In the genomic region with DNA sequence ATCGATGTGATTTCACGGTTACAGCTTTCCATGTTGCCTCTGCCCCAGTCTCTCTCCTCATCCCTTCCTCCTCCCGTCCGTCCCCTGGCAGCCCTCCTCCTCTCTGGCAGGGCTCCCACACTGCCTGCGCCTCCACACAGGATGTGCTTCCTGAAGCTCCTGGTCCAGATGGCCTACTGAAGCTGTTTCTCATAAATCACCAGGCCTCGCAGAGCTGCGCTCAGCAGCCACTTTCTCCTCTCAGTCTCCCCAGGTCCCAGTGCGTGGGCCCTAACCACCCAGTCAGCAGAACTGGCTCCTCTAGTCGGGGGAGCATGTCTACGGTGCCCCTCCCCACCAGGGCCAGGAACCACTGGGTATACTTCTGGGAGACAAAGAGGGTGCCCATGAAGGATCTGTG, we compare ENCODE assay signal across 8 mouse cellular contexts.
A peak's percentile ranks its signal among the peaks of the same experiment; 100 is the strongest.
DNase-seq lines count a peak whose midpoint lies in the region; ATAC-seq and TF ChIP-seq lines count a peak whose summit lies in the region.

No protein-coding gene starts in this region.

- 60% methylated on average over 10 of the region's 10 CpGs for WGBS in midbrain, postnatal 0 days
- WGBS in midbrain, embryonic 16.5 days, result 66% methylated on average over 10 of the region's 10 CpGs
- 63% methylated on average over 10 of the region's 10 CpGs for WGBS in heart, embryonic 11.5 days (ENCODE audit: insufficient replicate concordance)
- 9% methylated on average over 10 of the region's 10 CpGs for WGBS in limb, embryonic 14.5 days

- TF ChIP-seq CTCF in midbrain, postnatal 0 days (IDR thresholded peaks at IDR 0.05), result no peak

- no peak overlapping the region for H3K4me3 ChIP-seq in midbrain, postnatal 0 days (ENCODE audit: low read depth, low read length)
- H3K4me3 ChIP-seq in midbrain, embryonic 16.5 days (ENCODE audit: low read depth, low read length), result no peak overlapping the region
- H3K4me3 ChIP-seq in heart, embryonic 11.5 days (ENCODE audit: low read depth, low read length), result no peak overlapping the region
- no peak overlapping the region for H3K4me3 ChIP-seq in limb, embryonic 14.5 days (replicated peaks; ENCODE audit: low read length)

- ATAC-seq in midbrain, postnatal 0 days (ENCODE audit: low FRiP score), result no peak
- ATAC-seq in midbrain, embryonic 16.5 days, result no peak
- peak; percentile 70; the same call in 1 of the 2 replicates for ATAC-seq in heart, embryonic 11.5 days (replicated peaks; ENCODE audit: insufficient number of reproducible peaks, low FRiP score, low TSS enrichment)
- ATAC-seq in limb, embryonic 14.5 days (ENCODE audit: low FRiP score, low read depth), result peak; percentile 85

- no peak overlapping the region for H3K27ac ChIP-seq in midbrain, postnatal 0 days (ENCODE audit: low read depth, low read length)
- no peak overlapping the region for H3K27ac ChIP-seq in midbrain, embryonic 16.5 days (ENCODE audit: low read length)
- H3K27ac ChIP-seq in heart, embryonic 11.5 days (ENCODE audit: low read depth, low read length), result peak overlapping the region; percentile 81
- H3K27ac ChIP-seq in limb, embryonic 14.5 days (replicated peaks; ENCODE audit: low read depth, low read length), result 0 out of 2 replicates have a peak overlapping the region, but pooled peaks have one; percentile 26

- H3K4me1 ChIP-seq in midbrain, postnatal 0 days (ENCODE audit: insufficient read depth, low read length), result no peaks in the 10 kb centered on the region
- no peaks in the 10 kb centered on the region for H3K4me1 ChIP-seq in midbrain, embryonic 16.5 days (ENCODE audit: control insufficient read depth, insufficient read depth, low read length)
- peaks cover 14% of the 10 kb centered on the region for H3K4me1 ChIP-seq in heart, embryonic 11.5 days (ENCODE audit: control insufficient read depth, insufficient read depth, low read length)
- H3K4me1 ChIP-seq in limb, embryonic 14.5 days (ENCODE audit: control insufficient read depth, insufficient read depth, low read length), result peaks cover 6% of the 10 kb centered on the region

- no peaks in the 10 kb centered on the region for H3K27me3 ChIP-seq in midbrain, postnatal 0 days (ENCODE audit: insufficient read depth, low read length)
- H3K27me3 ChIP-seq in midbrain, embryonic 16.5 days (ENCODE audit: control insufficient read depth, insufficient read depth, low read depth, low read length), result no peaks in the 10 kb centered on the region
- H3K27me3 ChIP-seq in heart, embryonic 11.5 days (ENCODE audit: control insufficient read depth, insufficient read depth, low read length), result no peaks in the 10 kb centered on the region
- no peaks in the 10 kb centered on the region for H3K27me3 ChIP-seq in limb, embryonic 14.5 days (ENCODE audit: control insufficient read depth, insufficient read depth, low read length)

- TF ChIP-seq POLR2A in limb, embryonic 14.5 days (IDR thresholded peaks at IDR 0.05; ENCODE audit: borderline replicate concordance, extremely low read depth, insufficient read depth, insufficient read length), result no peak

- H3K4me2 ChIP-seq in midbrain, postnatal 0 days (ENCODE audit: low read depth, low read length, poor library complexity, severe bottlenecking), result no peak overlapping the region
- H3K4me2 ChIP-seq in midbrain, embryonic 16.5 days (ENCODE audit: low read length), result no peak overlapping the region
- H3K4me2 ChIP-seq in heart, embryonic 11.5 days, result no peak overlapping the region
- no peak overlapping the region for H3K4me2 ChIP-seq in limb, embryonic 14.5 days (replicated peaks; ENCODE audit: low read depth, low read length, severe bottlenecking)

- no peaks in the 10 kb centered on the region for H3K36me3 ChIP-seq in midbrain, postnatal 0 days (ENCODE audit: insufficient read depth, low read length)
- H3K36me3 ChIP-seq in midbrain, embryonic 16.5 days (ENCODE audit: control insufficient read depth, insufficient read depth, low read length), result no peaks in the 10 kb centered on the region
- H3K36me3 ChIP-seq in heart, embryonic 11.5 days (ENCODE audit: control insufficient read depth, insufficient read depth, low read length), result no peaks in the 10 kb centered on the region
- H3K36me3 ChIP-seq in limb, embryonic 14.5 days (ENCODE audit: control insufficient read depth, insufficient read depth, low read length), result no peaks in the 10 kb centered on the region

- H3K9ac ChIP-seq in midbrain, postnatal 0 days (replicated peaks; ENCODE audit: low read length, poor library complexity, severe bottlenecking), result no peak overlapping the region
- no peak overlapping the region for H3K9ac ChIP-seq in midbrain, embryonic 16.5 days (ENCODE audit: low read depth, low read length)
- H3K9ac ChIP-seq in heart, embryonic 11.5 days (ENCODE audit: low read depth, low read length), result no peak overlapping the region
- peak overlapping the region; percentile 21; the same call in 1 of the 2 replicates for H3K9ac ChIP-seq in limb, embryonic 14.5 days (ENCODE audit: low read depth, low read length, severe bottlenecking)

- peak; percentile 67 for DNase-seq in midbrain, postnatal 0 days (ENCODE audit: low spot score)
- peak; percentile 27 for DNase-seq in embryo, embryonic 10.5 days (ENCODE audit: low spot score)
- DNase-seq in kidney, postnatal 25 days, result peak; percentile 71 to 83
- peak; percentile 69 for DNase-seq in limb, embryonic 14.5 days (ENCODE audit: low spot score)
- DNase-seq in right cerebral cortex, postnatal 25 days, result peak; percentile 87
- no peak for DNase-seq in spleen, postnatal 14 days (ENCODE audit: low spot score in 2 of 2)

- no peaks in the 10 kb centered on the region for H3K9me3 ChIP-seq in midbrain, postnatal 0 days (ENCODE audit: low read length)
- no peaks in the 10 kb centered on the region for H3K9me3 ChIP-seq in midbrain, embryonic 16.5 days (replicated peaks; ENCODE audit: control insufficient read depth, low read length, poor library complexity, severe bottlenecking)
- no peaks in the 10 kb centered on the region for H3K9me3 ChIP-seq in heart, embryonic 11.5 days (replicated peaks; ENCODE audit: control insufficient read depth, low read length)
- H3K9me3 ChIP-seq in limb, embryonic 14.5 days (ENCODE audit: control insufficient read depth, low read length), result no peaks in the 10 kb centered on the region

Comparison
In these comparisons a context has a peak if more than half of its experiments do, and no peak if none do; other contexts are left out.
1. ATAC-seq: peak in heart, embryonic 11.5 days (single experiment) and limb, embryonic 14.5 days (single experiment); none in midbrain, postnatal 0 days (single experiment) and midbrain, embryonic 16.5 days (single experiment).
2. DNase-seq: peak in midbrain, postnatal 0 days (single experiment), embryo, embryonic 10.5 days (single experiment), kidney, postnatal 25 days (2 of 2), limb, embryonic 14.5 days (single experiment) and right cerebral cortex, postnatal 25 days (single experiment); none in spleen, postnatal 14 days (0 of 2).
3. H3K27ac ChIP-seq: peak in heart, embryonic 11.5 days (single experiment) and limb, embryonic 14.5 days (single experiment); none in midbrain, postnatal 0 days (single experiment) and midbrain, embryonic 16.5 days (single experiment).